Mouse (Mus musculus) intestine, embryonic 15.5 days (tissue): Measurements from ENCODE around the gene Ccnf. TPM values are rescaled to one million over a fixed set of nuclear protein-coding genes. Genes with fewer than 3 reads are reported as not detected.
A peak's percentile ranks its signal among the peaks of the same experiment; 100 is the strongest.

Experiments used
- ATAC-seq: fragments of 200-750 bp; cut with Nextera tagmentation; 2 replicates; pipeline ENCODE4 v1.8.0; 2017; ENCODE audit warnings: moderate TSS enrichment, moderate library complexity
- H3K27ac ChIP-seq: fragments of 300-500 bp; sonication (generic); 2 replicates; pipeline ENCODE4 v1.5.1; 2015; ENCODE audit warnings: mild to moderate bottlenecking, inconsistent platforms
- H3K27me3 ChIP-seq: fragments of 300-500 bp; sonication (generic); replicated peaks from 2 replicates; pipeline ENCODE4 v1.6.1; 2015; ENCODE audit warnings: inconsistent platforms
- H3K36me3 ChIP-seq: fragments of 300-500 bp; sonication (generic); 2 replicates; pipeline ENCODE4 v1.6.1; 2015; ENCODE audit warnings: inconsistent platforms
- H3K4me1 ChIP-seq: fragments of 300-500 bp; sonication (generic); replicated peaks from 2 replicates; pipeline ENCODE4 v1.6.1; 2015; ENCODE audit warnings: inconsistent platforms
- H3K4me2 ChIP-seq: fragments of 300-500 bp; sonication (generic); replicated peaks from 2 replicates; pipeline ENCODE4 v1.6.1; 2015; ENCODE audit warnings: mild to moderate bottlenecking, inconsistent platforms
- H3K4me3 ChIP-seq: fragments of 300-500 bp; sonication (generic); replicated peaks from 2 replicates; pipeline ENCODE4 v1.5.1; 2015; ENCODE audit warnings: inconsistent platforms
- H3K9ac ChIP-seq: fragments of 300-500 bp; sonication (generic); 2 replicates; pipeline ENCODE4 v1.6.1; 2015; ENCODE audit warnings: inconsistent platforms
- H3K9me3 ChIP-seq: fragments of 300-500 bp; sonication (generic); 2 replicates; pipeline ENCODE4 v1.6.1; 2016; ENCODE audit warnings: inconsistent platforms
- WGBS: fragments of 180-500 bp; shearing (Covaris S2); methylation state at CpG from one replicate; pipeline ENCODE4 v1.1.7; 2015; 5-methylcytosine and 5-hydroxymethylcytosine counted together
- polyA plus RNA-seq: library from polyadenylated mRNA; unstranded; fragments of >200 nt; fragmentation: Nextera tagmentation; extraction: Ambion mirVana; gene quantifications from 2 replicates; pipeline ENCODE4 v1.2.1, GENCODE M21; 2015

The Ccnf gene
- polyA plus RNA-seq, 1 experiment from 2014 or later = 51.9 TPM

DNA sequence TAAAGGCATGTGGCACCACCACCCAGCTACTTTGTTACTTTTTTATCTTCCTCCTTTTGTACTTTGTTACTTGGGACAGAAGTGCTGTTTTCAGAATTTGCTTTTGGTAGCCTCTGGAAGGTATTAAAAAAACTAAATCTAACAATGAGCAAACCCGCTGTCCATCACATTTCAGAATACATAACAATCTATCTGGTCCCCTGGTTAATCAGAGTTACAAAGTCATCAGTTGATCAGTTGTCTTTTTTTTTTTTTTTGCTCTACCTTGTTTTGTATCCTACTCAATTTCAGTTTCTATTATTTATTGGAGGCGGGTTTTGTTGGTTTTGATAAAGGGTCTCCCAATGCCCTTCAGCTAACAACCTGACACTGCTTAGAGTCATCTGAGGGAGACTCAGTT, 1.0 kb upstream of the Ccnf start:
- peaks cover 11% of the 10 kb centered on the region; the same call in 1 of the 2 replicates for H3K36me3 ChIP-seq
- no peak overlapping the region for H3K4me3 ChIP-seq
- H3K4me2 ChIP-seq = peak overlapping the region; percentile 86; the same call in 1 of the 2 replicates
- H3K27me3 ChIP-seq = no peaks in the 10 kb centered on the region
- 97% methylated on average over 2 of the region's 2 CpGs for WGBS
- peaks cover 10% of the 10 kb centered on the region for H3K4me1 ChIP-seq
- no peak overlapping the region for H3K9ac ChIP-seq
- H3K27ac ChIP-seq = no peak overlapping the region
- peaks cover 3% of the 10 kb centered on the region; the same call in 1 of the 2 replicates for H3K9me3 ChIP-seq
- no peak for ATAC-seq

DNA sequence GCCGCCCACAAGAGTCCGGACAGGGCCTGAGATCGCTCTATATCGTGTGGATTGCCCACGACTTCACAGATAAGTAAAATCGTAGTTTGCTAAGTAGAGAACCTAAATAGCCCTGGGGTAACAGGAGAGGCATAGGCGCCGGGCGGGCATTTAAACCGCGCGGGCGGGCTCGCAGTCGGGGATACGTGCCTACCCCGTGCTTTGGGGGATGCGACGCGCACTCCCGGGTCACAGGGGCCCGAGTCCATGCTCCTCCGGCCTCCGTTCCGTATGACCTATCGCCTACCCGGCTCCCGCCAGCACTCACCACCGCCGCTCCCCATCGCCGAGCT, 330 bp downstream of the Ccnf start:
- Histone ChIP-seq H3K36me3 (peaks cover 16% of the 10 kb centered on the region; the same call in 1 of the 2 replicates), H3K4me1 (peaks cover 10% of the 10 kb centered on the region), H3K4me2 (peak overlapping the region; percentile 58), H3K27me3 (no peaks in the 10 kb centered on the region), H3K9me3 (peaks cover 3% of the 10 kb centered on the region; the same call in 1 of the 2 replicates), H3K9ac (peak overlapping the region; percentile 83), H3K4me3 (peak overlapping the region; percentile 89), H3K27ac (peak overlapping the region; percentile 72)
- peak; percentile 9 for ATAC-seq
- 0% methylated on average over 32 of the region's 32 CpGs for WGBS

DNA sequence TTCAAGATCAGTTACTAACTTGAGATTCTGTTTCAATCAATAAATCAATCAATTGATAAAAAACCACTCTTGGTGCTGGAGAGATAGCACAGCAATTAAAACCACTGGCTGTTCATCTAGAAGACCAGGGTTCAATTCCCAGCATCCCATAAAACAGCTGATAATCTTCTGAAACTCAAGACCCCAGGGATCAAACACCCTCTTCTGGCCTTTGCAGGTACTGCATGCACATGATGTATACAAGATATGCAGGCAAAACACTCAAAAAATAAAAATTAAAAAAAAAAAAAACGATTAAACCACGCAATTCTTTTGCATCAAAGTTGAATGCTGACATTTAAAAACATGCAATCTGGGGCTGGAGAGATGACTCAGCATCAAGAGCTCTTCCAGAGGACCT, 2.6 kb downstream of the Ccnf start:
- peaks cover 3% of the 10 kb centered on the region; the same call in 1 of the 2 replicates for H3K9me3 ChIP-seq
- ATAC-seq = no peak
- H3K27ac ChIP-seq = no peak overlapping the region
- 94% methylated on average over 2 of the region's 2 CpGs for WGBS
- H3K27me3 ChIP-seq = no peaks in the 10 kb centered on the region
- peaks cover 10% of the 10 kb centered on the region for H3K4me1 ChIP-seq
- H3K9ac ChIP-seq = no peak overlapping the region
- H3K36me3 ChIP-seq = peaks cover 33% of the 10 kb centered on the region
- no peak overlapping the region for H3K4me2 ChIP-seq
- H3K4me3 ChIP-seq = no peak overlapping the region

DNA sequence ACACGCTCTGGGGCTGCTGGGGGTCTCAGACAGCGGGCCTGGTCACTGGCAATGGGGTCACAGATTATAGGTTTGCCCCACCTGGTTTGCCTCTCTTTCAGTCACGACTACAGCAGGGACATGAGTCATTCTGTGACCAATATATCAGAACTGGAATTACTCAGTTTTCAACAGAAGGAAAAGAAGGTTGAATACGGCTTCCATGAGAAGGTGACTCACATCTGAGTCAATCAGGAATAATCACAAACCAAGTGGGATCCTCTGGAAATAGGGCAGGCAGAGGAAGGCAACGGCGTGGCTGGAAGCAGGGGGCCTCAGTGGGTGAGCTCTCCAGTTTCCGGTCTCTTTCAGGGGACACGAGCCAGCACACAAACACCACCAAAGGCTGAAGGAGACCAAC, 7.2 kb downstream of the Ccnf start:
- H3K4me1 ChIP-seq = no peaks in the 10 kb centered on the region
- WGBS = 98% methylated on average over 8 of the region's 8 CpGs
- ATAC-seq = no peak
- no peak overlapping the region for H3K27ac ChIP-seq
- H3K9ac ChIP-seq = no peak overlapping the region
- H3K4me3 ChIP-seq = no peak overlapping the region
- peaks cover 65% of the 10 kb centered on the region for H3K36me3 ChIP-seq
- peaks cover 3% of the 10 kb centered on the region; the same call in 1 of the 2 replicates for H3K9me3 ChIP-seq
- H3K4me2 ChIP-seq = no peak overlapping the region
- H3K27me3 ChIP-seq = no peaks in the 10 kb centered on the region

DNA sequence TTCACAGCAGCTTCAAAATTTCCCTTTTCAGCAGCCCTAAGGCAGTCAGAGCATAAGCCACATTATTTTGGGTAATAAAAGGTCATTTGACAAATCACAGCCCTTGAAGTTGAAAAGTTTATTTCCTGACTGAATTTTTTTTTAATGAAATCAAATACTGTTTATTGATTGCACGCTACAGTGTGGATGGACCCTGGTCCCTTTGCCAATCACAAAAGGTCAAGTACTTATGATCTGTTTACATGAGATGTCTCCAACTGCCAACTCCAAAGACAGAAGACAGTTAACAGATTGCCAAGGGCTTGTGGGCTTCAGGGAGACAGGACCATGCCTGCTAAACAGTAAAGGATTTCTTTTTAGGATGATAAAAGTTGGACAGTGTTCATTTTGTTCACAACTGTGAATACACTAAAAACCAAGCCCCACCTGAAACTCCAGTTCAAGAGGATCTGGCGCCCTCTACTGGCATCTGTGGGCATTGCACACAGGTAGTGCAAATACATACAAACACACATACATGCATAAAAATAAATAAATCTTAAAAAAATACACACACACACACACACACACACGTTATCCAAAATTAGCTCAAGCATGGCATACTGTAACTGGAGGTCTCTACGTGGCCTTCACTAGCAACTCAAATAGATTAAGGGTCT, 7.8 kb downstream of the Ccnf start:
- H3K9ac ChIP-seq = no peak overlapping the region
- H3K4me1 ChIP-seq = no peaks in the 10 kb centered on the region
- H3K36me3 ChIP-seq = peaks cover 65% of the 10 kb centered on the region
- no peak overlapping the region for H3K4me2 ChIP-seq
- no peaks in the 10 kb centered on the region; the same call in 1 of the 2 replicates for H3K9me3 ChIP-seq
- WGBS = 81% methylated on average over 4 of the region's 4 CpGs
- ATAC-seq = no peak
- H3K4me3 ChIP-seq = no peak overlapping the region
- H3K27ac ChIP-seq = no peak overlapping the region
- no peaks in the 10 kb centered on the region for H3K27me3 ChIP-seq

DNA sequence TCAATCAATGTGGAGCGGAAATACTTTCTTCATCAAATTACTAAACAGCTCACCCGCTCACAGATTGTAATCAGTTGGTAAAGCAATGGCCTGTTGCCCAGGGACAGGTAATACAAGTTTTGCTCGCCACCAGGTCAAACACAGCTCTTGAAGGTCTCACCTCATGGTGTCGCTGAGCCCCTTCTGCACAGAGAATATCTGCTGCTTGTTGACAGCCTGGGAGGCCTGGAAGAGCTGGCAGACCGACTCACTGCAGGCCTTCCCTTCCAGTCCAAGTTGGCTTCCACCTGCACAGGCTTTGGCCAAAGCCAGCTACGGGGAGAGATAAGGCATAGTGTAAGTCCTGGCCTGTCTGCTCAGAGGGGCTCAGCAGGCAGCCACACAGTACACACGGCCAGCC, 14.4 kb downstream of the Ccnf start:
- Histone ChIP-seq H3K27ac (no peak overlapping the region), H3K27me3 (no peaks in the 10 kb centered on the region), H3K4me3 (no peak overlapping the region), H3K9ac (no peak overlapping the region), H3K36me3 (peaks cover 74% of the 10 kb centered on the region), H3K4me2 (no peak overlapping the region), H3K9me3 (no peaks in the 10 kb centered on the region), H3K4me1 (no peaks in the 10 kb centered on the region)
- 93% methylated on average over 7 of the region's 7 CpGs for WGBS
- no peak for ATAC-seq

DNA sequence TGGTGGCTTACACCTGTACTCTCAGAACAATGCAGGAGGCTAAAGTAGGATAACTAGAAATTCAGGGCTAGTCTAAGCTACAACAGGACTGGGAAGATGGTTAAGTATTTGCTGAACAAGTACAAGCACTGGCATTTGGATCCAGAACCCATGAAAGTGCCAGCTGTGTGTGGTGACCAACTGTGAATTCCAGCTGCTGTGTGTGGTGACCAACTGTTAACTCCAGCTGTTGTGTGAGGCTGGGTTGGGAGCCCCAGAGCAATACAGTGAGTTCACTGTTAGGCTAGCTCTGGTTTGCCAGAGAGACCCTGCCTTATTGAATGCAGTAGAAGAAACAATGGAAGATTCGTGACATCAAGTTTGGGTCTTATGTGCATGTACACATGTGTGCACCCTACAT, 14.8 kb downstream of the Ccnf start:
- no peak overlapping the region for H3K4me3 ChIP-seq
- ATAC-seq = no peak
- no peak overlapping the region for H3K9ac ChIP-seq
- 100% methylated on average over 1 of the region's 1 CpGs for WGBS
- no peaks in the 10 kb centered on the region for H3K27me3 ChIP-seq
- no peaks in the 10 kb centered on the region for H3K9me3 ChIP-seq
- H3K27ac ChIP-seq = no peak overlapping the region
- peaks cover 72% of the 10 kb centered on the region for H3K36me3 ChIP-seq
- H3K4me1 ChIP-seq = no peaks in the 10 kb centered on the region
- no peak overlapping the region for H3K4me2 ChIP-seq

DNA sequence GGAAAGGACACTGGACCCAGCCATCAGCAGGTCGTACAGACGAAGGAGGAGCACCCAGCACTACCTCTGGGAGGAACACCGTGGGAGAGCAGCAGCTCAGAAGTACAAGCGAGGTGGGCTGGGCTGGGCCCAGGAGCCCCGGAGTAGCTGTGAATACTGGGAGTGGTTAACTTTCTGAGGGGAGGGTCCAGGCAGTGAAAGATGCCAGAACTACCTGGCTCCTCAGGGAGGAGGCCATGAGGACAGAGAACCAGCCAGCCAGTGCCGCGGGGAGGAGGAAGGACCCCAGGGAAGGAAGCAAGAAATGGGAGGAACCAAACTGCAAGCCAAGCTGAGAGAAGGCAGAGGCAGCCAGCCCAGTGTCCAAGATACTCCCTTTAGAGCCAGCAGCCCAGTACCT, 23.3 kb downstream of the Ccnf start:
- no peaks in the 10 kb centered on the region for H3K4me1 ChIP-seq
- 85% methylated on average over 7 of the region's 7 CpGs for WGBS
- peaks cover 56% of the 10 kb centered on the region for H3K36me3 ChIP-seq
- ATAC-seq = no peak
- no peak overlapping the region for H3K4me3 ChIP-seq
- H3K27ac ChIP-seq = no peak overlapping the region
- no peaks in the 10 kb centered on the region for H3K27me3 ChIP-seq
- no peak overlapping the region for H3K4me2 ChIP-seq
- H3K9me3 ChIP-seq = no peaks in the 10 kb centered on the region
- no peak overlapping the region for H3K9ac ChIP-seq

DNA sequence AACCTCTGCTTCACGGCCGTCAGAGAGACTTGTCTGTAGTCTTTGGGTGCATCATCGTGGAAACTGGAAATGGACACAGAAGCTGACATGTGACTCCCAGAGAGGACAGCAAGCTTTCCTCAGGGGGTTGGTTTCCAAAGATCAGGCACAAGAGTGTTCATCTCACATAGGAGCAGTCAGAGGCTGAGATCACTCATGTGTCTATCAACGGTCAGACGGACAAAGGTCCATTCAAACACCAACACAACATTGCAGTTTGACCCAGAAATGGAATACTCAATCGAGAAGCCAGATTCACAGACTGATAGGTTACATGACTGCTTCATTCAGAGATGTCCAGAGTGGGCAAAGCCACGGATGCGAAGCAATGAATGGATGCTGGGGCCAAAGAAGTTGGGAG, 24.6 kb downstream of the Ccnf start:
- Histone ChIP-seq H3K4me1 (no peaks in the 10 kb centered on the region), H3K27ac (no peak overlapping the region), H3K9me3 (no peaks in the 10 kb centered on the region), H3K36me3 (peaks cover 51% of the 10 kb centered on the region), H3K9ac (no peak overlapping the region), H3K4me2 (no peak overlapping the region), H3K4me3 (no peak overlapping the region), H3K27me3 (no peaks in the 10 kb centered on the region)
- WGBS = 90% methylated on average over 8 of the region's 8 CpGs
- ATAC-seq = no peak

DNA sequence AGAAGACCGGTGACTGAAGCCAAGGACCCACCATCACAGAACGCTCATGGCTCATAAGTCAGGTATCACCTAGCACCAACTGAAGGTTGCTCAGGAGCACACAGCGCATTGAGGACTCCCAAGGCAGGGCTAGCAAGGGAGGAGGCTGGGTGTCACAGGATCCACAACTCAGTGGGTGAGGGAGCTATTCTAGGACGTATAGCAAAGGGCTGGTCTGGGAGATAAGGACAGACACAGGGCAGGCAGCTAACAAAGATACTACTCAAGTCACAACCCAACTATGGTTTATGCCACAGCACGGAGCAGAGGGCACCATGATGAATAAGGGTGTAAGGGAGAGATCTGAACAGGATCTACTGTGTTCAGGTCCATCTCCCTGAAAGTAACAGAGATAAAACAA, 25.4 kb downstream of the Ccnf start:
- H3K9ac ChIP-seq = no peak overlapping the region
- H3K4me2 ChIP-seq = no peak overlapping the region
- no peaks in the 10 kb centered on the region for H3K9me3 ChIP-seq
- 94% methylated on average over 5 of the region's 5 CpGs for WGBS
- ATAC-seq = peak; percentile 15; the same call in 1 of the 2 replicates
- H3K36me3 ChIP-seq = peaks cover 45% of the 10 kb centered on the region
- H3K27me3 ChIP-seq = no peaks in the 10 kb centered on the region
- no peak overlapping the region for H3K4me3 ChIP-seq
- no peak overlapping the region for H3K27ac ChIP-seq
- H3K4me1 ChIP-seq = peaks cover 5% of the 10 kb centered on the region; the same call in 1 of the 2 replicates

DNA sequence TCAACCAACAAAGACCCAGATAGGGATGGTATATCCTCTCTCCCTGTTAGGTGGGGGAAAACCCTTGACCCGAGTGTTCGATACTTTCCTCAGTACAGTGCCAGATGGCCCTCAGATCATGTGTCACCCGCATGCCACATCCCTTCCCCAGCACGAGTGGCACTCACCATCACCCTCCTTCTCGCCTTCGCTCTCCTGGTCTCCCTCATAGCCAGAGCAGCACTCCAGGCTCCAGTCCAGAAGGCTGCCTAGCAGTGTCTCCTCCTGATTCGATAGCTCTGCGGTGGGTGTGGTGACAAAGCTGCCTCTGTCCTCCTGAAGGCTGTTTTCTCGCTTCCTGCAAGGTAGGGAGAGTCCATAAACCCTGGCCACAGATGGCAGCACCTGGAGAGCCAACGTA, 26.5 kb downstream of the Ccnf start:
- no peak for ATAC-seq
- Histone ChIP-seq H3K4me1 (peaks cover 11% of the 10 kb centered on the region), H3K4me2 (no peak overlapping the region), H3K27ac (no peak overlapping the region), H3K4me3 (no peak overlapping the region), H3K36me3 (peaks cover 39% of the 10 kb centered on the region), H3K9ac (no peak overlapping the region), H3K27me3 (no peaks in the 10 kb centered on the region), H3K9me3 (no peaks in the 10 kb centered on the region)
- WGBS = 89% methylated on average over 10 of the region's 10 CpGs

DNA sequence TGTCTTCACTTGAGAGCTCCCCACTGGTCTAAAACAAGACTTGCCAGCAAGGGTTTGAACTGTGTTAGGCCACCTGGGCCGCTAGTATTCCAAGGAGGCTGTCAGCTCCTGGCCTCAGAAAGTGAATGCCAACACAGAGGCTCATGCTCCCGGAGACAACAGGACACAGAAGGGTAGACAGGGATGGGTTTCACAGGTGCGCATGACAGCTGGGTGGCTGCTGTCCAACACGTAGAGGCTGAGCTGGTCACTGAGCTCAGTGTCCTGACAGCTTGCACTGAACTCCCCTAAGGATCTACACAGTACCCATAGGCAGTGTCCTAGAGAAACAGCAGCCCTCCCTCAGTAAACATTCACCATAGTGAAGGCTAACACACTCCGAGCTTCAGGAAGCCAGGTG, 27.8 kb downstream of the Ccnf start:
- H3K27ac ChIP-seq = no peak overlapping the region
- H3K9ac ChIP-seq = no peak overlapping the region
- no peaks in the 10 kb centered on the region for H3K9me3 ChIP-seq
- ATAC-seq = no peak
- H3K36me3 ChIP-seq = peaks cover 39% of the 10 kb centered on the region
- H3K27me3 ChIP-seq = no peaks in the 10 kb centered on the region
- no peak overlapping the region for H3K4me3 ChIP-seq
- WGBS = 82% methylated on average over 5 of the region's 5 CpGs
- no peak overlapping the region for H3K4me2 ChIP-seq
- H3K4me1 ChIP-seq = peaks cover 16% of the 10 kb centered on the region

DNA sequence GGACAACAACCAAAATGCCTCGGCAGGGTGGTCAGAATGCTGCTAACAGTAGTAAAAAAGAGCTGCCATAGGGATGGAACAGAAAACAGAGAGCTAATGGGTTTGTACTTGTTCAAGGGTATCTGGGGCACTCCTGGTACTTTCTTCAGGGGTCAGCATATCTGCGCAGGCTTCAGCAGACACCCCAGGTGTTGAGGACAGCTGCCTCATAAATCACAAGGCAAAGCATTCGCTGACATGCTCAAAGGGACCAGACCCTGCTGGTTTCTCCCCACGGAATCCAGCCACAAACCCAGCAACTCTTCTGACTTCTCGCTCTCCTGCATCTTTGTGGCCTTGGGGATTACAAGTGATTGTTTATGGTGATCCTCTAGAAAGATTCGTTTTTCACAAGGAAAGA, 28.6 kb downstream of the Ccnf start:
- no peak overlapping the region for H3K9ac ChIP-seq
- no peaks in the 10 kb centered on the region for H3K27me3 ChIP-seq
- ATAC-seq = no peak
- peaks cover 16% of the 10 kb centered on the region for H3K4me1 ChIP-seq
- peaks cover 35% of the 10 kb centered on the region for H3K36me3 ChIP-seq
- H3K9me3 ChIP-seq = no peaks in the 10 kb centered on the region
- H3K4me3 ChIP-seq = no peak overlapping the region
- H3K27ac ChIP-seq = no peak overlapping the region
- no peak overlapping the region for H3K4me2 ChIP-seq
- 70% methylated on average over 6 of the region's 6 CpGs for WGBS
